Mouse (Mus musculus) hindbrain, embryonic 11.5 days (tissue): ENCODE results near the gene Olfr521. TPM values are rescaled to one million over a fixed set of nuclear protein-coding genes. Genes with fewer than 3 reads are reported as not detected.

Source experiments
- ATAC-seq: fragments of 200-750 bp; cut with Nextera tagmentation; 2 replicates; pipeline ENCODE4 v1.8.0; 2017; ENCODE audit warnings: mild to moderate bottlenecking, moderate TSS enrichment, moderate library complexity; ENCODE audit not compliant: low FRiP score
- DNase-seq: peaks from one replicate; pipeline ENCODE4 v3.0.0-alpha.2; 2015; ENCODE audit warnings: low spot score
- H3K27ac ChIP-seq: fragments of 300-500 bp; sonication (generic); 2 replicates; pipeline ENCODE4 v1.5.1; 2014; ENCODE audit warnings: mild to moderate bottlenecking, low read depth, low read length
- H3K27me3 ChIP-seq: fragments of 300-500 bp; sonication (generic); 2 replicates; pipeline ENCODE4 v1.6.1; 2014; ENCODE audit warnings: mild to moderate bottlenecking, low read length, moderate library complexity, mixed read lengths; ENCODE audit not compliant: control insufficient read depth, insufficient read depth
- H3K36me3 ChIP-seq: fragments of 300-500 bp; sonication (generic); 2 replicates; pipeline ENCODE4 v1.6.1; 2014; ENCODE audit warnings: mild to moderate bottlenecking, low read length, moderate library complexity, mixed read lengths; ENCODE audit not compliant: control insufficient read depth, insufficient read depth
- H3K4me1 ChIP-seq: fragments of 300-500 bp; sonication (generic); replicated peaks from 2 replicates; pipeline ENCODE4 v1.6.1; 2014; ENCODE audit warnings: low read length, mixed read lengths; ENCODE audit not compliant: control insufficient read depth, insufficient read depth
- H3K4me2 ChIP-seq: fragments of 300-500 bp; sonication (generic); replicated peaks from 2 replicates; pipeline ENCODE4 v1.6.1; 2014; ENCODE audit warnings: mild to moderate bottlenecking, low read depth, low read length
- H3K4me3 ChIP-seq: fragments of 300-500 bp; sonication (generic); 2 replicates; pipeline ENCODE4 v1.5.1; 2014; ENCODE audit warnings: low read depth, low read length
- H3K9ac ChIP-seq: fragments of 300-500 bp; sonication (generic); 2 replicates; pipeline ENCODE4 v1.6.1; 2014; ENCODE audit warnings: low read depth, low read length
- H3K9me3 ChIP-seq: fragments of 300-500 bp; sonication (generic); 2 replicates; pipeline ENCODE4 v1.6.1; 2016; ENCODE audit warnings: low read length; ENCODE audit not compliant: control insufficient read depth
- WGBS: fragments of 180-500 bp; shearing (Covaris S2); extraction: QIAGEN DNeasy Blood & Tissue Kit; methylation state at CpG from one replicate; pipeline ENCODE4 v1.1.7; 2014; 5-methylcytosine and 5-hydroxymethylcytosine counted together
- polyA plus RNA-seq: library from polyadenylated mRNA; unstranded; fragments of >200 nt; fragmentation: Nextera tagmentation; extraction: Ambion mirVana; gene quantifications from 2 replicates; pipeline ENCODE4 v1.2.1, GENCODE M21; 2014

Olfr521 gene
- polyA plus RNA-seq, 1 experiment from 2014 or later = not detected

- no peaks in the 10 kb centered on the region; the same call in 1 of the 2 replicates for H3K4me1 ChIP-seq
- ATAC-seq (no peak), DNase-seq (no peak)
- WGBS = 93% methylated on average over 3 of the region's 3 CpGs
- H3K36me3 ChIP-seq = no peaks in the 10 kb centered on the region
- H3K4me2 ChIP-seq = no peak overlapping the region
- H3K27me3 ChIP-seq = no peaks in the 10 kb centered on the region
- H3K9me3 ChIP-seq = no peaks in the 10 kb centered on the region
- no peak overlapping the region for H3K4me3 ChIP-seq
- H3K27ac ChIP-seq = no peak overlapping the region; the same call in 1 of the 2 replicates
- no peak overlapping the region for H3K9ac ChIP-seq
Measured at GRCm38 (mm10) chr7:99785553-99785952, 22.2 kb downstream of the Olfr521 start.

DNA sequence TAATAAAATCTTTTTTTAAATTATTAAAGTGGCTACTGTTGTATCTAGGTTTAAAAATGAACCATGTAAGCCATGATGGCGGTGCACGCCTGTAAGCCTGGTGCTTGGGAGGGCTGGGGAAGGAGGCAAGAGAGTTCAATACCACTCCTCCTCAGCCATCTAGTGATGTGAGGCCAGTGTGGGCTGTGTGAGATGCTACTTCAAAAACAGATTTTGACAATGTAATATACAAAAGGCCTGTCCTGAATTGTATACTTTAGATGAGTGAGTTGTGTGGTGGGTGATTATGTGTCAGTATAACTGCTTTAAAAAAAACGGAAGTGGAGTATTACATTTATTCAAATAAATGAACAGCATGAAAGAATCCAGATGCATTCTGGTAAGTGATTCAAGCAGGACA is 23.5 kb downstream of the Olfr521 start:
- no peak overlapping the region for H3K4me3 ChIP-seq
- H3K4me2 ChIP-seq = no peak overlapping the region
- H3K36me3 ChIP-seq = no peaks in the 10 kb centered on the region
- no peaks in the 10 kb centered on the region for H3K9me3 ChIP-seq
- no peak overlapping the region for H3K27ac ChIP-seq
- H3K9ac ChIP-seq = no peak overlapping the region
- no peaks in the 10 kb centered on the region; the same call in 1 of the 2 replicates for H3K4me1 ChIP-seq
- 73% methylated on average over 3 of the region's 3 CpGs for WGBS
- no peaks in the 10 kb centered on the region for H3K27me3 ChIP-seq
- ATAC-seq (no peak), DNase-seq (no peak)

DNA sequence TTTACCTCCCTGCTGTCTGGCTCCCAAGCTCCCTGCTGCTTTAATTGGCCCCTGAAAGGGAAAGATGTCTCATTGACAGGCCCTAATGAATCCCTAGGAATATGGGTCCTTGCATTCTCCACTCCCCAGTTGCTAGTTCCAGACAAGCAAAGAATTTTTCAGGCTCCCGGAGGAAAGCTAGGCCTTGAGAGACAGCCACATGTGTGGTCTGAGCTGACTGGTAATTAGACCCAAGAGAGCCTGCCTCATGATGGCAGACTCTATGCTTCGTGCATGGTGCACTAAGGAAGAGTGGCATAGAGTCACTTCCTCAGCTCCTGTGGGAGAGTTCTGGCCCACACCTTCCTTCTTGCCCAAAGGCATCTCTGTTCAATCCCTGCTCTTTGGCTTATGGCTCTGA is 24.6 kb downstream of the Olfr521 start:
- DNase-seq = no peak
- Histone ChIP-seq H3K9me3 (no peaks in the 10 kb centered on the region), H3K4me3 (no peak overlapping the region), H3K4me2 (no peak overlapping the region), H3K27ac (no peak overlapping the region), H3K4me1 (no peaks in the 10 kb centered on the region; the same call in 1 of the 2 replicates), H3K9ac (no peak overlapping the region), H3K36me3 (no peaks in the 10 kb centered on the region), H3K27me3 (no peaks in the 10 kb centered on the region)
- WGBS = 43% methylated on average over 2 of the region's 2 CpGs
- no peak for ATAC-seq

GRCm38 (mm10) chr7:99788563-99788962 is 25.3 kb downstream of the Olfr521 start:
- no peak overlapping the region for H3K9ac ChIP-seq
- no peaks in the 10 kb centered on the region for H3K27me3 ChIP-seq
- H3K4me3 ChIP-seq = no peak overlapping the region
- no peaks in the 10 kb centered on the region for H3K9me3 ChIP-seq
- no peak for ATAC-seq
- no peak for DNase-seq
- no peak overlapping the region for H3K4me2 ChIP-seq
- H3K4me1 ChIP-seq = no peaks in the 10 kb centered on the region; the same call in 1 of the 2 replicates
- WGBS = 53% methylated on average over 5 of the region's 5 CpGs
- no peak overlapping the region for H3K27ac ChIP-seq
- no peaks in the 10 kb centered on the region for H3K36me3 ChIP-seq

GRCm38 (mm10) chr7:99790816-99791215 is 27.5 kb downstream of the Olfr521 start:
- H3K27me3 ChIP-seq = no peaks in the 10 kb centered on the region
- no peak overlapping the region for H3K4me3 ChIP-seq
- H3K4me2 ChIP-seq = no peak overlapping the region
- peak overlapping the region; percentile 58; the same call in 1 of the 2 replicates for H3K27ac ChIP-seq
- ATAC-seq = 0 out of 2 replicates have a peak, but pooled peaks have one; percentile 3
- DNase-seq = no peak
- H3K9ac ChIP-seq = no peak overlapping the region
- H3K36me3 ChIP-seq = no peaks in the 10 kb centered on the region
- WGBS = 73% methylated on average over 10 of the region's 10 CpGs
- no peaks in the 10 kb centered on the region for H3K9me3 ChIP-seq
- H3K4me1 ChIP-seq = no peaks in the 10 kb centered on the region; the same call in 1 of the 2 replicates

- no peak overlapping the region for H3K9ac ChIP-seq
- H3K4me1 ChIP-seq = no peaks in the 10 kb centered on the region
- ATAC-seq (no peak), DNase-seq (no peak)
- no peak overlapping the region for H3K4me3 ChIP-seq
- 58% methylated on average over 2 of the region's 2 CpGs for WGBS
- no peaks in the 10 kb centered on the region for H3K36me3 ChIP-seq
- no peaks in the 10 kb centered on the region for H3K9me3 ChIP-seq
- H3K27ac ChIP-seq = no peak overlapping the region
- no peaks in the 10 kb centered on the region for H3K27me3 ChIP-seq
- H3K4me2 ChIP-seq = no peak overlapping the region
Measured at GRCm38 (mm10) chr7:99794096-99794495, 30.8 kb downstream of the Olfr521 start.

DNA sequence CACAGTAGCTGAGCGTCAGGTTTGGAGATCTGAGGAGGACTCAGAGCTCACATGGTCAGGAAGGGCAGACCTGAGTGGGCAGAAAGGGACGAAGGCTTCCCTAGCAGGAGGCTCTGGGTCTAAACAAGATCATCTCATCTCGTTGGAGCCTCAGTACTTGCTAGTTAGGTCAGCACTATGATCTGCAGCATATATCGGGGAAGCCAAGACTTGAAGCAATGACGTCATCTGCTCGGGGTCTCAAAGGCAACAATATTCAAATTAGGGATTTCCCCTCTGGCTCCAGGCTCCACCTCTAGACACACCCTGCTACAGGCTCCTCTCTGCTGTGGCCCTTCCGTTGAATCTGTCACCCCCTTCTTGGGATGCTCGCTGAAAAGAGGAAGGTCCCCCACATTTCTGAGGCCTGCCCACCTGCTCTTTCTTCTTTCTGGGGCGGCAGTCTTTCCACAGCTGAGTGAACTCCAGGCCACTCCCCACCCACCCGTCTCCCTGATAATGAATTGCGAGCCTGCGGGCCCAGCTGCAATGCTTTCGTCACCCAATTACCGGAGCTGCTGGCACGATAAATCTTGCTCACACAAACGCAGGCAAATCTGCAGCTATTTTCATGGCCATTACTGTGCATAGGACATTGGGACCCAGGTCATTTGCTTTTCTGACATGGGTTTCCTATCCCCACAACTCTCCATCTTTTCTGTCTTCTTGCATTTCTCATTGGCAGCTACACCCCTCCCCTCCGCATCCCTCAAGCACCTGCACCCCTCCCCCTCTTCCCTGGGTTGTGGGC is 32.1 kb downstream of the Olfr521 start:
- Histone ChIP-seq H3K27me3 (no peaks in the 10 kb centered on the region), H3K4me3 (no peak overlapping the region), H3K4me1 (no peaks in the 10 kb centered on the region), H3K9me3 (no peaks in the 10 kb centered on the region), H3K9ac (no peak overlapping the region), H3K36me3 (no peaks in the 10 kb centered on the region), H3K27ac (no peak overlapping the region), H3K4me2 (peak overlapping the region; percentile 6; the same call in 1 of the 2 replicates)
- DNase-seq = peak; percentile 68
- 12% methylated on average over 17 of the region's 17 CpGs for WGBS
- ATAC-seq = peak; percentile 81

- no peak for ATAC-seq
- Histone ChIP-seq H3K27me3 (no peaks in the 10 kb centered on the region), H3K4me3 (no peak overlapping the region), H3K4me2 (no peak overlapping the region), H3K4me1 (no peaks in the 10 kb centered on the region), H3K27ac (no peak overlapping the region), H3K9me3 (no peaks in the 10 kb centered on the region), H3K9ac (no peak overlapping the region), H3K36me3 (no peaks in the 10 kb centered on the region)
- WGBS = 66% methylated on average over 3 of the region's 3 CpGs
- no peak for DNase-seq
Measured at GRCm38 (mm10) chr7:99796471-99796870, 33.2 kb downstream of the Olfr521 start.

- no peaks in the 10 kb centered on the region for H3K4me1 ChIP-seq
- DNase-seq = peak; percentile 8
- no peaks in the 10 kb centered on the region for H3K9me3 ChIP-seq
- H3K36me3 ChIP-seq = no peaks in the 10 kb centered on the region
- ATAC-seq = no peak
- H3K27ac ChIP-seq = no peak overlapping the region
- no peak overlapping the region for H3K4me2 ChIP-seq
- no peaks in the 10 kb centered on the region for H3K27me3 ChIP-seq
- no peak overlapping the region for H3K9ac ChIP-seq
- H3K4me3 ChIP-seq = no peak overlapping the region
- WGBS = 73% methylated on average over 3 of the region's 3 CpGs
Measured at GRCm38 (mm10) chr7:99797261-99797660, 34.0 kb downstream of the Olfr521 start.
